Mouse (Mus musculus) ES-E14 (cell line): ENCODE measurements around the gene Ldhb. TPM values are rescaled to one million over a fixed set of nuclear protein-coding genes. Genes with fewer than 3 reads are reported as not detected.

Source experiments
- DNase-seq: peaks from one replicate; pipeline ENCODE4 v3.0.0-alpha.2; 2013; ENCODE audit warnings: low read depth, low spot score
- H3K27ac ChIP-seq: 2 replicates; pipeline ENCODE4 v1.5.1; 2012; ENCODE audit warnings: low read depth, mild to moderate bottlenecking, low read length, moderate library complexity, mixed read lengths; ENCODE audit not compliant: poor library complexity, insufficient read depth, severe bottlenecking
- H3K36me3 ChIP-seq: 2 replicates; pipeline ENCODE4 v1.6.1; 2012; ENCODE audit warnings: mild to moderate bottlenecking, low read length, moderate library complexity, mixed read lengths; ENCODE audit not compliant: control insufficient read depth, poor library complexity, insufficient read depth, severe bottlenecking
- H3K4me1 ChIP-seq, 2 experiments: fragments of 150-350 bp in 1 of 2; sonication (generic) in 1 of 2; 2 replicates each; pipeline ENCODE4 v1.6.1; 2012; ENCODE audit warnings: low read length in 2 of 2, mild to moderate bottlenecking in 1 of 2, mixed read lengths in 1 of 2; ENCODE audit not compliant: control insufficient read depth in 2 of 2, insufficient read depth in 2 of 2, poor library complexity in 1 of 2
- H3K4me3 ChIP-seq, 2 experiments: fragments of 150-350 bp in 1 of 2; sonication (generic) in 1 of 2; 2 replicates each; pipeline ENCODE4 v1.5.1; 2012; ENCODE audit warnings: low read length in 2 of 2, low read depth in 1 of 2, mild to moderate bottlenecking in 1 of 2, mixed read lengths in 1 of 2; ENCODE audit not compliant: insufficient read depth in 1 of 2, poor library complexity in 1 of 2, severe bottlenecking in 1 of 2
- H3K9ac ChIP-seq: 2 replicates; pipeline ENCODE4 v1.6.1; 2012; ENCODE audit warnings: low read depth, mild to moderate bottlenecking, low read length, mixed read lengths; ENCODE audit not compliant: poor library complexity, insufficient read depth, severe bottlenecking
- H3K9me3 ChIP-seq: fragments of 150-350 bp; sonication (generic); 2 replicates; pipeline ENCODE4 v1.6.1; 2012; ENCODE audit warnings: low read depth, mild to moderate bottlenecking, low read length; ENCODE audit not compliant: control insufficient read depth, insufficient read depth
- CHD2 ChIP-seq: IDR thresholded peaks from 2 replicates; pipeline ENCODE4 v1.6.1; 2014; ENCODE audit warnings: mild to moderate bottlenecking, low read depth, low read length, inconsistent platforms
- HCFC1 ChIP-seq: IDR thresholded peaks from 2 replicates; pipeline ENCODE4 v1.6.1; 2012; ENCODE audit warnings: low read length, inconsistent platforms, borderline replicate concordance; ENCODE audit not compliant: insufficient read depth
- MAFK ChIP-seq: IDR thresholded peaks from 2 replicates; pipeline ENCODE4 v1.6.1; 2014; ENCODE audit warnings: mild to moderate bottlenecking, low read depth, low read length, inconsistent platforms; ENCODE audit not compliant: insufficient read depth
- ZC3H11A ChIP-seq: IDR thresholded peaks from 2 replicates; pipeline ENCODE4 v1.6.1; 2012; ENCODE audit warnings: low read depth, mild to moderate bottlenecking, inconsistent platforms, low read length, borderline replicate concordance
- ZNF384 ChIP-seq: IDR thresholded peaks from 2 replicates; pipeline ENCODE4 v1.6.1; 2012; ENCODE audit warnings: low read depth, low read length, inconsistent platforms
- in situ Hi-C, 2 experiments: fragments of 600-800 bp; cut with MboI; formaldehyde crosslinking; loops; one replicate each; pipeline ENCODE4 v1.15.1; 2025; ENCODE audit warnings: low sequenced_read_pairs in 2 of 2, inconsistent platforms in 1 of 2; ENCODE audit not compliant: unreplicated experiment in 2 of 2
- total RNA-seq: library from RNA; depleted of rRNA; stranded (reverse); fragments of 300-350 nt; gene quantifications from 2 replicates; pipeline ENCODE4 v1.2.3, GENCODE M21; 2012

Gene Ldhb
- total RNA-seq, 1 experiment, result 139 TPM

DNA sequence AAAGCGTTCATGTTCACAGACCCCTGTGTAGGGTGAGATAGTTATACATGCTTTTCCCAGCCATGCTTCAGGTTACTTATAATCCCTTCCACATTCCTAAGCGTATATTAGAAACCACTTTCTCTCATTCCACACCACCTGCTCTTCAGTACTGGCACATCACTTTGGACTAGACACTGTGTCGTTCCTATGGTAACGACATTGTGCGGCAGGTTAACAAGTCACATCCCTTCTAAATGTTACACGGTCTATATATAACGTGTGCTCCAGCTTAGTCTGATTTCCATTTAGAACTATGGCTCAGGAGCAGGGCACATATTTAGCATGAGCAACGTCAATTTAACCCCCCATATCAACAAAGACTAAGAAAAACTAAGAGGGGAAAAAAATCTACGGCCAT is 20.1 kb downstream of the Ldhb start:
- peaks cover 21% of the 10 kb centered on the region for H3K36me3 ChIP-seq
- in situ Hi-C loops, result no loop called here
- no peaks in the 10 kb centered on the region for H3K4me1 ChIP-seq

DNA sequence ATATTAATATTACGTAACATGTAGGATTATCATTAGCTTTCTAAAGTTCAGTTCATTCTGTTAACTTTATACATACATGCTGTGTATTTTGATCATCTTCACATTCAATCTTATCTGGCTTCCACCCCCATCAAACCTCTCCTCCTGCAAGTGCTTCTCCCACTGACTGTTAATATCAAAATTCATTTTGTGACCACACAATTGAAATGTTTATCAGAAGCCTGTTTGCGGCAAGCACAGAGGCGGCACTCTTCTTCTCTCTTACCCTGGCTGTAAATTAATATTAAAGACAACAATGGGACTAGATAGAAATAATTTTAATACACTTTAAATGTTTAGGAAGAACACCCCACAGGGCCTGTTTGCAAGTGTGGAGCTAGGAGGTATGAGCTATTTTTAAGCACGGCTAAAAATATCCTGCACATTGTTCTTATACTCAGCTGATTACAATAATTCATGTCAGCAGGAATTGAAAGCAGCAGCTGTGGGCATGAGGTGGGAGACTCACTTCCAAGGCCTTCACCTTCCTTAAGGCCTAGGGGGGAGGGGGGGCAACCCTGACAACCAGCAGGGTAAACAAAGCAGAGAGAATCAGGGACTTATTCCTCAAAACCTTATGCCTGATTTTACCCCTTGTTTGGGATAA is 22.2 kb downstream of the Ldhb start:
- Histone ChIP-seq H3K27ac (no peak overlapping the region), H3K9ac (no peak overlapping the region), H3K36me3 (peaks cover 13% of the 10 kb centered on the region), H3K4me3 (no peak overlapping the region), H3K9me3 (no peaks in the 10 kb centered on the region), H3K4me1 (no peaks in the 10 kb centered on the region)
- DNase-seq, result no peak
- TF ChIP-seq ZNF384, result no peak
- TF ChIP-seq CHD2, result no peak
- no peak for TF ChIP-seq MAFK
- TF ChIP-seq ZC3H11A, result no peak
- TF ChIP-seq HCFC1, result no peak
- in situ Hi-C loops, result no loop called here

More for the DNA sequence above, 20.1 kb downstream of the Ldhb start:
- Histone ChIP-seq H3K27ac (no peak overlapping the region), H3K9ac (no peak overlapping the region), H3K9me3 (no peaks in the 10 kb centered on the region), H3K4me3 (no peak overlapping the region)
- TF ChIP-seq MAFK (no peak), ZNF384 (no peak), HCFC1 (no peak), CHD2 (no peak), ZC3H11A (no peak)
- no peak for DNase-seq

GRCm38 (mm10) chr6:142477239-142477638 is 30.5 kb downstream of the Ldhb start:
- Histone ChIP-seq H3K27ac (no peak overlapping the region), H3K4me1 (no peaks in the 10 kb centered on the region), H3K4me3 (no peak overlapping the region), H3K9ac (no peak overlapping the region), H3K9me3 (no peaks in the 10 kb centered on the region), H3K36me3 (no peaks in the 10 kb centered on the region)
- DNase-seq, result no peak
- in situ Hi-C loops, result no loop called here
- TF ChIP-seq CHD2 (no peak), ZNF384 (no peak), ZC3H11A (no peak), HCFC1 (no peak), MAFK (no peak)

DNA sequence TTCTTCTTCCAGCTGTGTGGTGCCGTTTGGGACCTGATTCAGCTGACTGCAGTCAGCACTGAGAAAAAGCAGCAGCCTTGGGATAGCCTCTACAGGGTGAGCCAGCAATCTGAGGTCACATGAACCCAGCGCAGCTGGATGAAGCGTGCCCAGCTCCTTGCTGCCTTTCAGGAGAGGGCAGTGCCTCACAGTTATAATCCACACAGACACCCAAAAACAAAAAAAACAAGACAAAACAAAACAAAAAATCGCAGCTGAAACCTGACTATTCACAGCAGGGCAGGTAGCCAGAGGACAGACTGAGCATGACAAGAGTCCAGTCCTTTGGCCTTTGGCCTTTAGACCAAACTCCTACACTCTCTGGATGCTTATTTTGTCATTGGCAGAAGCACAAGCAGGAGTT is 35.0 kb downstream of the Ldhb start, which contains the start of gene Gys2:
TSS of gene Gys2 (minus strand) at position 309 of the 403 bp plus-strand sequence.
- TF ChIP-seq HCFC1 (no peak), ZC3H11A (no peak), ZNF384 (no peak), CHD2 (no peak), MAFK (no peak)
- in situ Hi-C loops, result no loop called here

More for the DNA sequence above, 35.0 kb downstream of the Ldhb start, which contains the start of gene Gys2:
- Histone ChIP-seq H3K9me3 (no peaks in the 10 kb centered on the region), H3K4me1 (no peaks in the 10 kb centered on the region; a peak in 1 of 4 replicates), H3K27ac (no peak within 1 kb of the TSS), H3K36me3 (no peaks in the 10 kb centered on the region), H3K4me3 (no peak within 1 kb of the TSS), H3K9ac (no peak within 1 kb of the TSS)
- no peak for DNase-seq
